Mouse (Mus musculus) kidney, postnatal 4 days (tissue): ENCODE results near the gene Cd81.
A peak's percentile ranks its signal among the peaks of the same experiment; 100 is the strongest.

Experiments used
- DNase-seq, 2 experiments: peaks; one replicate each; pipeline ENCODE4 v3.0.0; 2021; ENCODE audit warnings: mixed read lengths in 2 of 2

Cd81 gene

DNA sequence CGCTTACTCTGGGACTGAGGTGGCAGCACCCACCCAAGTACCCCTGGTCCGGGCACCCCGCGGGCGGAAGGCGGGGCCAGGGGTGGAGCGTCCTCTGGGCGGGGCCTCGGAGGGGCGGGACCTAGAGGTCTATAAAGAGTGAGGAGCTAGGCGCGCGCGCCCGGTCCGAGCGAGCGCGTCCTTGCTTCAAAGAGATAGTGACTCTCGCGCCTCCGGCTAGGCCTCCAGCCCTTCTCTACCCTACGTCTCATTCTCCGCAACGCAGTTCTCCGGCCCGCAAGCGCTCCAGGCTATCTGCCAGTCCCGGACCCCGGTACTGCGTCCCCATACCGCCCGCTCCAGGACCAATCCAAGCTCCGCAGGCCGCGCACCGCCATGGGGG is at the start of gene Cd81:
TSS of gene Cd81 (plus strand) at position 114 of the 382 bp plus-strand sequence.
- DNase-seq = peak; percentile 94 to 95

DNA sequence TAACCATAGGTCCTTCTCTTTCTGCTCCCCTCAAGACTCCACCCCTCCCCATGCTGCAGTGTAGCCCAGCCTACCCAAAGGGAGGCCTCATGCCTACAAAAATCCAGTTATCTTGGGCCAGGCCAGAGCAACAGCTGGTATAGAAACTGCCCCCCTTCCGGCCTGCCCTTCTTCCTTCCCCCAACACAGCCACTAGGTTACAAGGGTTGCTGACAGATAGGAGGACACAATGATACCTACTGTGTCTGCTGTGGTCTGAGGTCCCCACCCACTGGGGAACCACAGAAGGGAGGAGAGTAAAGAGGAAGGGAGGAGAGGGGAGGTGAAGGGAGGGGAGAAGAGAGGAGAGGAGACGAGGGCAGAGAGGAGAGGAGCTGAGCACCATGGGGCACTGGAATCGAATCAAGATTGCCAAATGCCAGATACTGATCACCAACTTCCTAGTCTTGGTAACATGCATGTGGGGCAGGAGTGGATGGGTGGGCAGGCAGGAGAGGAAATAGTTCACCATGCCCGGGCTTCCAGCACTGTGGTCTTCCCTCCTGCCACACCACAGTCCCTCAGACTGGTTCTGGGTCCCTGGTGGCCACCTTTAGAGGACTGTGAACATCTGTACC is 47.7 kb upstream of the Cd81 start, which contains the start of gene Tspan32:
TSS of gene Tspan32 (plus strand) at position 320 of the 617 bp plus-strand sequence.
- no peak for DNase-seq

DNA sequence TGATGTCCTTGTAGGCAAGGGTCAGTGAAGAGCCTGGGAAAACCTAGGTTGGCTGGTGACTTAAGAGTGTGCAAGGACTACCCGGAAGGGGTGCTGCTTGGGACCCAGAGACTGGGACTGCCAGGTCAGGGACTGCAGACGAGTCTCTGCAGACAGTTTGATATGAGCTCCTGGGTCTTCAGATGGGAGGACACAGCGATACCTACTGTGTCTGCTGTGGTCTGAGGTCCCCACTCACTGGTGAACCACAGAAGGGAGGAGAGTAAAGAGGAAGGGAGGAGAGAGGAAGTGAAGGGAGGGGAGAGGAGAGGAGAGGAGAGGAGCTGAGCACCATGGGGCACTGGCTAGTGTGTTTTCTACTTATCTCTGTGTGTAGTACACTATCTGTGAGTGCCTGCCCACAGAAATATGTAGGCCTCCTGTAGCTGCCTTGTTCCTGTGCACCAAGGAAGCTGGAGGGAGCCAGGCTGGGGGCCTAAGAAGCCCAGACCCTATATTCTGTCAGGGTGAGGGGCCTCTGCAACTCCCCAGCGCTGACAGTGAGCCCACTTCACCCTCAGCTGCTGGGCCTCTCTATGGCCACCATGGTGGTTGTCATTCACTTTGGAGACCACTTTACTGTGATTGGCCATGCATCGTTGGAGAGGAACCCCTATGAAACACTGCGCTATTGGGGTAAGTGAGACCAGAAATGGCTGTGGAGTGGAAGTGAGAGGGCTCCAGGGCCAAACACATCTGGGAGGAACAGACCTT is 47.0 kb upstream of the Cd81 start:
- no peak for DNase-seq

DNA sequence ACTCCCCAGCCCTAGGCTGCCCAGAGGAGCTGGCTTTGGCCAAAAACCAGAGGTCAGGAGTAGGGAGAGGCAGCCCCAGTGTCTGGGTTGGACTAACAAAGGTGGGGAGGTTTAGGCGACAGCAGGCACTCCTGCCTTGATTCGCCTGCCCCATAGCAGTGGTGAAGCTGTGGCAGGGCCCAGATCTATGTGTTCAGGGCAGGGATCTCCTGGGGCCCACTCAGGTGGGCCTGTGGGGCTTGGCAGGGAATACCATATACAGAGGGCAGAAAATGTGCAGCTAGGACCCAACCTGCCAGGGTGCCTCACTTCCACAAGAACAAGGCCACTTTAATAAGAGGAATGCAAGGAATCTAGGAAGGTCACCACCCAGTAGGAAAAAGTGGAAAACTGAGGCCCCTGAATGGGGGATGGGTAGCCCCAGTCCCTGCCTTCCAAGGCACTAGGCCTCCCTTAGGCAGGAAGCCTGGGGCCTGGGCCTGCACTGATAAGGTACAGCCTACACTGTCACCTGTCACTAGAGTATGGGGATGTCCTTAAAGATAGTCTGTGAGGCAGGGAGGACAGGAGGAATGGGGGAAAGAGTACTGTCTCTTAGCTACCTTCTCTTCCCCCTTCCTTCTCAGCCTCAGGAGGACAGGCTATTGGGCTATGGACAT is 46.3 kb upstream of the Cd81 start:
- no peak for DNase-seq

DNA sequence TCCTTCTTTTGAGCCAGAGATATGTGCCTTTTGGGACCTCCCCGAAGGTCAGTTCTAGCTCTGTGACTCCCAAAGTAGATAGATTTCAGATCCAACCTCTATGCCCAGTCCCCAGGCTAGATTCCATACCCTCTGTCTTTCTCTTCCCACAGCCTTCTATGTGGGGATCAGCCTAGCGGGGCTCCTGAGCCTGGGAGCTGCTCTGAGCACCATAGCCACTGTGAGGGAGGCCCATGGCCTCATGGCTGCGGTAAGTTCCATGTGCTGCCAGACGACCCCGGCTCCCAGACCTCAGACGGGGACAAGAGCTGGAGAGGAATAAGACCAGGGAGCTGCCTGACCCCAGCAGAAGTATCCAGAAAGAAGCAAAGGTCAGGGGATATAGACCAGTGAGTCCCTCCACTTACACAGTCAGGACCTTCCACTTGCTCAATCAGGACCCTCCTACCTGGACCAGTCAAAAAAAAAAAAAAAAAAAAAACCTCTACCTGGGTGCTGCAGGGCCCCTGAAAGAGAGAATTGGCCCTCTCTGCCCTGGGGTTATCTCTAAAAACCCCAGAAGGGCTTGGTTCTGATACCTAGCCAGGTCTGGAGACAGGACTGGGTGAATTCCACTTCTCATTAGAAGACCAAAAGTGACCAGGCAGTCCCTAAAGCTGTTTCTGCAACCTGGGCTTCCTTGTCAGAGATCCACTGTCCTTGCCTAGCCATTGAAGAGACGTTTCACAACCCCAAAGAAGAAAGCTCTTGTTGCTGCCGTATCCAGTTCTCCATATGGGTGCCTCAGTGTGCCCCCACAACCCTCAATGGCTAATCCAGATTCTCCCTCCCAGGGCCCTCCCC is 45.6 kb upstream of the Cd81 start:
- DNase-seq = no peak

DNA sequence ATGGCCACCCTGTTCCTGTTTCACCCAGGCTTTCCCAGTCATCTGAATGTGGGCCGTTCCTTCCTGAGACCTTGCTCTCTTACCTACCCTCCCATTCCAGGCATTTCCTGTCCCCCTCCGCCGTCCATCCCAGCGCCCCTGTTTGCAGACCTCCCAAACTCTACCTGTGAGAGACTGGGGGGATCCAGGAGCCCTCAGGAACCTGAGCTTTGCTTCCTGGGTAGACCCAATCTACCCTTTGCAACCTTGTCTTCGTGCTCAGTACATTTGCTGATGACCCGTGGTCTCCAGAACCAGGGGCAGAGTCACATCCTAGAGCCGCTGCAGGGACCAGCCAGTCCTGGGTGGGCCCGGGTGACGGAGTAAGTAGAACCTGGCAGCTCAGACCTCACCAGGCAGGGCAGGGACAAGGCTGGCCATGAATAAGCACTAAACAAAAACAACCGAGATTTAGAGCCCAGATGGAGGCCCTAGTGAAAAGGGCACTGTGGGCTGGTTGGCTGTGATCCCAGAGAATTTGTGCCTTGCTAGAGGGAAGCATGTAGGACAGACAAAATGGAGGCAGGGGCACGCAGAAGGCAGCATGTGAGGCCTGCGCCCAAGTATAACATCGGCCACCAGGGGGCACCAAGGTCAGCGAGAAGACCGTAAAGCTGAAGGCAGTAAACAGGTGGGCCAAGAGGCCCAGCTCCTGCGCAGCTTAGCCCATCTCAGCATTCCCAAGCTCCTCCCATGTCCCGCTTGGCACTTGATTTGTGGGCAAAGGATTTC is 44.8 kb upstream of the Cd81 start:
- DNase-seq = peak; percentile 98 to 99

DNA sequence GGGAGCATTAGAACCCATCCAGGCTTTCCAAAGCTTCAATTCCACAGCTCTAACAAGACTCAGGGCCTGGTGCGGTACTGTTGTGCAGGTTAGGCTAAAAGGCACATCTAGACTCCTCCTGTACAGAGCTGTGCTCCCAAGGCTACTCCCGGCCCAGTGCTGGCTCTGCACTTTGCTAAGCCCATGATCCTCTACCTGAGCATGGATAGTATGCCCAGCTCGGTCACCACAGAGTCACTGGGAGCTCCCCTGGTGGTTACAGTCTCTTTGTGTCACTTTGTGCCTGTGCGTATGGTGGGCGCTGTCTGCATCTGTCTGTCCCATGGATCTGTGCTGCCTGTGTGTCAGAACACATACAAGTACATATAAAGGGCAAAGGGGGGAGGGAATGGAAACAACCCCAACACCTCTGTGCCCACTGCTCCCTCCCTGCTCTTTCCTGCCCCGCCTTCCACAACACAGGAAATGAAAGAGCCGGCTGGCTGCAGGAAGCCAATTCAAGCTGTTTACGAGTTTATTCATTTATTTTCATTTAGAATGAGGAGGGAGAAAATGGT is 44.1 kb upstream of the Cd81 start:
- DNase-seq = peak; percentile 61 to 79

DNA sequence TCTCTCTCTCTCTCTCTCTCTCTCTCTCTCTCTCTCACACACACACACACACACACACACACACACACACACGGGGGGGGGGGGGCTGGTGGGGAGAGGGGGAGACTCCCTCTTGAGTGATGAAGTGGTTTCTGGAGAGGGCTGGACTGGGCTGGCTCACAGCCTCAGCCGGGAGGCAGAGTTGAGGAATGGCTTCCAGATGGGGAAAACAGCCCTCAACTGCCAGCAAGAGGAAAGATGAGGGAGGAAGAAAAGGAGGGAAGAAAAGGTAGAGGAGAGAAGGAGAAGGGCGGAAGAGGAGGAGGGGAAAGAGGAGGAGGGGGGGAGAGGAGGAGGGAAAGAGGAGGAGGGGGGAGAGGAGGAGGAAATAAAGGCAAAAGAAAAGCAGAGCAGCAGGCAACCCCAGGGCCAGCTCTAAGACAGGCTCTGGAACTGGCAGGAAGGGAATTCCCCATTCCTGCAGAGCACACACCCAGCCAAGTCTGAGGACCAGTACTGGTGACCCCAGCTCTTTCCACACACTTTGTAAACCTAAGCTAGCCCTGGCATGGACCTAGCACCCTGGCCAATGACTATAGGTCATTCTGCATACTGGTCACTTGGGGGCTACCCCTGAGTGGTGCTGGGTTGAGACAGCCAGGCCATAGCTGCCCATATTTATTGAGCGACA is 43.4 kb upstream of the Cd81 start:
- peak; percentile 58 to 74 for DNase-seq

DNA sequence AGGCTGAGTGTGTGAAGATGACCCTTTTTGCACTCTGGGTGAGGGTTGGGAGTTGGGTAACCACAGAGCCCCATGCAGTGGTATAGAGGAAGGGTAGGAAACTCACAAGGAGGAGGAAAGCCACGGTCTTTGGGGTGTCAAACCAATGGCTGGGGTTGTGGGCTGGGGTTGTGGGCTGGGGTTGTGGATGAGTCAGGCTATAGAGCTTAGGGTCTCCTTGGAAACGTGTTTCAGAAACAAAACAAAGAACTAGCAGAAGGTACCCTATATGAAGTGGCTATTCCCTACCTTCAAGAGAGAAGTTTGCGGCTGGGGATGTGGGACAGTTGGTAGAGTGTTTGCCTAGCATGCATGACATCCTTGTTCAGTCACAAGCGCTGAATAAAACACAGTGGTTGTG is 42.5 kb upstream of the Cd81 start:
- no peak for DNase-seq

DNA sequence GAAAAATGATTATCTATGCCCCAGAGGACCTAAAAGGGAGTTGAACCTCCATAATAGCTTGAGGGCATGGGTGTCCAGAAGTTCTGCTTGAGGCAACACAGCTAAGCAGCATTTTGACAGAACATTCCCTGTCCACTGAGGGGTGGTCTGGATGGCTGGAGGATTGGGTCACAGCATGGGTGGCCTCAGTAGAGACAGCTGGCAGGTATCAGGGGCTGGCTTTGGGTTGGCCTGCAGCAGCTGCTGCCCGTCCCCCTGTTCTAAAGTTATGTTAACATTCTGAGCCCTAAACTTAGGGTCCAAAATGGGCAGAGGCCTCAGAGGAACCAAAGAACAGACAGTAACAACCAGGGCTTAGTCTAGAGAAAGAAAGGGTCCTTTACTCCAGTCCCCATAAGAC is 41.3 kb upstream of the Cd81 start:
- no peak for DNase-seq

DNA sequence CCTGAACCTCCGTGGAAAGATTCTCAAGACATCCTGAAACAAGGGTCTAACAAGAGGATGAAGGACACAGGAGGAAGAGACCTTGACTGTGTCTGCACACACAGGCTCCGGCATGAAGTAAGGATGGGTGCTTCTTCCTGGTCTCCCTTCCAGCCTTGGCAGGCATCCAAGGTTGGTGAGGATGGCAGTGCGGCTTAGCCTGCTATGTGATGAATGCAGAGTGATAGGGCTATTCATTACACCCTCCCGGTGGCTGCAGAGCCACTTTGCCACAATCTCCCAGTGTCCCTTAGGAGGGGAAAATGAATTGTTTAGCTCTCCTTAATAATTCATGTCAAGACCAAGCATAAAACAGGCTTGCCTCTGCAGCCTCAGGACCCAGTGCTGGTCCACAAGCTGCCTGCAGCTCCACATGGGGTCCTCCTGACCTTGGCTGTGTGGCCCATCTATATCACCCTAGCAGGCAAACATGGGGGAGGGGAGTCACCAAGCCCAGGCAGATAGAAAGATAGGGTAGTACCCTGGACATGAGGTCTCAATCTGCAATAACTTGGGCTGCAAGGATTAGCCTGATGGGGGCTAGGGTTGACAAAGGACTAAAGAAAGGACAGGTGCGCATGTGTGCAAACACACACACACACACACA is 40.2 kb upstream of the Cd81 start:
- peak; percentile 31 to 47 for DNase-seq

DNA sequence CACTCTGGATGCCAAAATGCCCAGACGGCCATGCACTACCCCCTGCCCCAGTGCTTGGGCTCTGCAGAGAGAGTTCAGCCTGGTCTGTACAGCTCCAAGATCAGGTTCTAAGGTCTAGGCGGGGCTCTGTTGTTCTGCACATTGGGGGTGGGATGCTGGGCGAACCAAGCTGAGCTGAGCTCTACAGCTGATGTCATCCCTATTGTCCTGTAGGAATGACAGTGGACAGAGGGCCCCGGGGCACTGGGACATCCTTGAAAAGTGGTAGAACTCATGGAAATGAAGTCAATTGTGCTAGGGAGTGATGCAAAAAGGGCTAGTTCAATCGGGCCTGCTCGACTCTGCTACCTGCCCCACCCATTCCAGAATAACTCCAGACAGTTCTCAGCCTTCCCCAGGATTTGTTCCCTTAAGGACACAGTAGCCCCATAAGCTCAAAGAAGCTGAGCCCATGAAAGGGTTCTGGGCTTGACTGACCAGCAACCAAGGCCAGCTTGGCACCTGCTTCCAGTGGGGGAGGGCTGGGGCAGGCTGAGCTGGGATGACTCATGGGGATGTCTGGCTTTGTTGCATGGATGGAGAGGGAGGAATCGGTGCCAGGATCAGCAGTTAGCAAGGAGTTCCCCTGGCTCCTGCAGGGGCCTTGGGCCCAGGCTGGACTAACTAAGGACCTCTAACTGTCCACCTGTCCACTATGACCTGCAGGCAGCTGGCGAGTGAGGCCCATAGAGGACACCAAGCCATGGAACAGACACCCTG is 38.9 kb upstream of the Cd81 start:
- peak; percentile 37 to 56 for DNase-seq

DNA sequence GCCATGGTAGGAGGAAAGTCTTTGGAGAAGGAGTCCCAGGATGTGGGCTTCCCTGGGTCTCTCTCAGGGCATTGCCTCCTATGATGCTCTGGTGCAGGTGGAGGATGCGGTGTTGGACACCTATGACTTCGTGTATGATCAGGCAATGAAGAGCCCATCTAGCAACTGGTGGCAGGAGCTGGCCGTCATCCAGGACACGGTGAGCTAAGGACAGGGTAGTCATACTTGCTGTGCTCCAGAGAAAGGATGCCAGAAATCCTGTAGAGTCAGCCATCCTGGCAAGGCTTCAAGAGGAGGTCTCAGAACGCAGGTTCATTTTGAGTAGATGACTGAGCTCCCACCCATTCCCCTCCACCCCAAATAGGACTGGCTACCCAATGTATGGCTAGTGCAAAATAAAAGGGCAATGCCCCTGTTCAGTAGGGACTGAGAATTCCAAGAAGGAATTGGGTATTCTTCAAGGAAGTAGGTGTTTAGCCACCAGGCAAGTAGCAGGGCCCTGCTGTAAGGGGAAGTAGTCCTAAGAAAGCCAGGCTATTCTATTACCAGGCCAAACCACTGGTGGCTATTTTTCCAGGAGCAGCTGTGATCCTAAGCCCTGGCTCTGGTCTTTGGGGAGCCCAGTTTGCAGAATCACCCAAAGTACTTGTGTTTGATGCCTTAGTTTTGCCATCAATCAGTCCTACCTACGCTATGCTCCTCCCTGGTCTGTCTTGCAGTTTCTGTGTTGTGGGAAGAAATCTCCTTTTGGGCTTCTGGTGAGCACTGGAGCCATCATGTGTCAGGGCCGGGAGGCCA is 37.5 kb upstream of the Cd81 start:
- no peak for DNase-seq

DNA sequence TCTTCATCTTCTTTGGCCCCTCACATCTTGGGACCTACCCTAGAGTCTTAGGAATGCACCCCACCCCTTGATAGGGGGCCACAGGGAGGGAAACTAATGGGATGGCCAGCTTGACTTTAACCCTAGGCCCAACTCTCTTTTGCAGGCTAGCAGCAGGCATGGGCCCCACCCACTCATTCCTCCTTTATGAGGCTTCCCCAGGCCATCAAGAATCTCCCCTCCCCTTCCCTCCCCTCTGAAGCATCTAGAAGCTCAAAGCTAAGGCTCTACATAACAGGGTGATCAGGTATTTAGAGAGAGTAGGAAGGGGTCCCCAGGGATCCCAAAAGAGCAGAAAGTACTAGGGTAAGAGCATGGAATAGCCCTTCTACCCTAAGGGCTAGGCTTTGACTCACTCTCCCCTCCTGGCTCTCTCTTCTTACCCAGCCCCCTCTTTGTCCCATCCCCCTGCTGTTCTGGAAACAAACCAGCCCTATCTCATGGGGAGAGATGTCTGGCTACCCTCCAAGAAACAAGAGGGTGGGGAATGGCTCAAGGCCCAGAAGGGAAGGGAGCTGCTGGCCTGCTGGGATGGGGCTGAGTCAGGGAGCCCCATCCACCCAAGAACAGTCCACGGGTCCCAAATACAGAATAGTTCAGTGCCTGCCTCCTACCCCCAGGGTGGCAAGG is 36.6 kb upstream of the Cd81 start:
- peak; percentile 79 to 81 for DNase-seq

DNA sequence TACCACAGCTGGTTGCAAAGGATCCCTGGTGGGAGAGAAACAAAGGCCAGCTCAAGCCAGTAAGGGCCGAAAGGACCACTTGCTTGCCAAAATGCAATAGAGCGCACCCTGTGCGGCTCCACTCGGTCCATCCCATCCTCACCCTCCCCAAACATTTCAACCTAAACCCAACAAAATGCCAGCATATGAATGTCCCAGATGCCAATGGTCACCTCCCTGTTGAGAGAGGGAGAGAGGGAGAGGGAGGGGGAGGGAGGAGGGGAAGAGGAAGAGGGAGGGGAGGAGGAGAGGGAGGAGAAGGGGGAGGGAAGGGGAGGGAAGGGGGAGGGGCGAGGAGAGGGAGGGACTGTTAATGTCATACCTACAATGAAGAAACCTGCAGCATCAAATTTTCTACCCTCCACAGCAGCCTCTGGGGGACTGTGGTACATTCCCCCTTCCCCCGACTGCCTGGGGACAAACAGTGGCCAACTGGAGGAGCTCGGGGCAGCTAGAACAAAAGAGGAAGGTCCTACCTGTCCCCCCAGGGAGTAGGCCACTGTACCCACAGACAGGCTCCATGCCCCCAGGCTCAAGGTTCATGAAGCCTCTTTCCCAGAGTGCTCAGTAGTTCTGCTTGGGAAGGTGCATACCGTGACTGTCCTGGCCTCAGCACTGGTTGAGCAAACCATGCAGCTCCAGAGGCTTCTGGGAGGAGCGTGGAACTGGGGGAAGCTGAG is 36.0 kb upstream of the Cd81 start:
- DNase-seq = no peak

DNA sequence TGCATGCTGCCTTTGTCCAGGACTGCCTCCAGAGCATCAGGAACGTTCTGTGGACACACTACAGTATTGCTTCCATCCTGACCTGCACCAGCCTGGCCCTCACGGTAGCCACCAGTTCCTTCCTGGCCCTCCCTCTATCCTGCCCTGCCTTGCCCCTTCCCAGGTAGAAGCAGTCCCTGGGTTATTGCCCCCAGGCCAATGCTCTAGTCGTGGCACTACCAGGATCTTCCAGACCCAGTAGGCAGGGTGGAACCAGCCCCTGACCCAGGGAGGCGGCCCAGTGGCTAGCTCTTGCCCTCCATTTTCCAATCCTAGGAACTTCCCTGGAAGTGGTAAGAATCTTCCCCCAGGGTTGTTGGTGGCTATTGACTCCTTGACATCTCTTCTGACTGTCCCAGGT is 35.4 kb upstream of the Cd81 start:
- DNase-seq = no peak

DNA sequence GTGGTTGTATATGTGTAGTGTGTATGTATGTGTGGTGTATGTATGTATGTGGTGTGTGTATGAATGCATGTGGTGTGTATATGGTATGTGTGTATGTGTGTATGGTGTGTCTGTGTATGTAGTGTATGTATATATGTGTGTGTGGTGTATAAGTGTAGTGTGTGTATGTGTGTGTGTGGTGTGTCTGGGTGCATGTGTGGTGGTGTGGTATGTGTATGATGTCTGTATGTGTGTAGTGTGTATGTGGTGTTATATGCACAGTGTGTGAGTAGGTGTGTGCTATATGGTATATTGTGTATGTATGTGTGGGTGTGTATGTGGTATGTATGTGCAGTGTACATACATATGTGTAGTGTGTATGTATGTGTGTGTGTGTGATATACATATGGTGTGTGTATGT is 32.5 kb upstream of the Cd81 start:
- no peak for DNase-seq

DNA sequence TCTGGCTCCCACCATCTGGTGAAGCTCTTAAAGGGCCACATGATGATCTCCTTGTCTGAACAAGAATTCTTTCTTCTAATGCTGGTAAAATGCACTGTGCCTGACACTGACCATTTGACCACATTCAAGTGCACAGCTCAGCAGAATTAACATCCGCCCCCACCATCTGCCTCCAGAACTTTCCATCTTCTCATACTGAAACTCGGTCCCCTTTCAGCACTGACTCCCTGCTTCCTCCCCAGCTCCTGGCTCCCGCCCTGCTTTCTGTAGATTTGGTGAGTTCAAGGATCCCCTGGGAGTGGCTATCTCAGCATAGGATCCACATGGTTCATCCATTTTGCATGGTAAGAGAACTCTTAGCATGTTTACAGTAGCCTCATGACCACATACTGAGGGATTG is 31.8 kb upstream of the Cd81 start:
- no peak for DNase-seq
